Mouse (Mus musculus) embryonic facial prominence, embryonic 11.5 days (tissue): ENCODE results near the gene Stx8. TPM values are rescaled to one million over a fixed set of nuclear protein-coding genes. Genes with fewer than 3 reads are reported as not detected.

Source experiments
- ATAC-seq: fragments of 200-750 bp; cut with Nextera tagmentation; replicated peaks from 2 replicates; pipeline ENCODE4 v1.8.0; 2017; ENCODE audit warnings: low read depth; ENCODE audit not compliant: insufficient number of reproducible peaks, low FRiP score, low TSS enrichment
- DNase-seq: peaks from one replicate; pipeline ENCODE4 v3.0.0-alpha.2; 2015; ENCODE audit warnings: low spot score
- H3K27ac ChIP-seq: fragments of 300-500 bp; sonication (generic); replicated peaks from 2 replicates; pipeline ENCODE4 v1.5.1; 2014; ENCODE audit warnings: mild to moderate bottlenecking, low read depth, low read length, control low read depth
- H3K27me3 ChIP-seq: fragments of 300-500 bp; sonication (generic); 2 replicates; pipeline ENCODE4 v1.6.1; 2014; ENCODE audit warnings: mild to moderate bottlenecking, low read length, moderate library complexity, mixed read lengths; ENCODE audit not compliant: control insufficient read depth, insufficient read depth
- H3K36me3 ChIP-seq: fragments of 300-500 bp; sonication (generic); replicated peaks from 2 replicates; pipeline ENCODE4 v1.6.1; 2014; ENCODE audit warnings: low read depth, mild to moderate bottlenecking, low read length, moderate library complexity, mixed read lengths; ENCODE audit not compliant: control insufficient read depth, insufficient read depth
- H3K4me1 ChIP-seq: fragments of 300-500 bp; sonication (generic); 2 replicates; pipeline ENCODE4 v1.6.1; 2014; ENCODE audit warnings: low read length, mixed read lengths; ENCODE audit not compliant: control insufficient read depth, insufficient read depth
- H3K4me2 ChIP-seq: fragments of 300-500 bp; sonication (generic); 2 replicates; pipeline ENCODE4 v1.6.1; 2014; ENCODE audit warnings: low read depth, mild to moderate bottlenecking, control low read depth, low read length, moderate library complexity
- H3K4me3 ChIP-seq: fragments of 300-500 bp; sonication (generic); 2 replicates; pipeline ENCODE4 v1.5.1; 2014; ENCODE audit warnings: low read depth, low read length, control low read depth
- H3K9ac ChIP-seq: fragments of 300-500 bp; sonication (generic); replicated peaks from 2 replicates; pipeline ENCODE4 v1.6.1; 2014; ENCODE audit warnings: mild to moderate bottlenecking, control low read depth, low read length
- H3K9me3 ChIP-seq: fragments of 300-500 bp; sonication (generic); replicated peaks from 2 replicates; pipeline ENCODE4 v1.6.1; 2016; ENCODE audit warnings: mild to moderate bottlenecking, low read length, inconsistent platforms, mixed read lengths; ENCODE audit not compliant: control insufficient read depth
- WGBS: fragments of 180-500 bp; shearing (Covaris S2); extraction: QIAGEN DNeasy Blood & Tissue Kit; methylation state at CpG from one replicate; pipeline ENCODE4 v1.1.7; 2014; 5-methylcytosine and 5-hydroxymethylcytosine counted together
- polyA plus RNA-seq: library from polyadenylated mRNA; unstranded; fragments of >200 nt; fragmentation: Nextera tagmentation; extraction: Ambion mirVana; gene quantifications from 2 replicates; pipeline ENCODE4 v1.2.1, GENCODE M21; 2014

The Stx8 gene
- polyA plus RNA-seq, 1 experiment from 2014 or later, result 60.9 TPM

DNA sequence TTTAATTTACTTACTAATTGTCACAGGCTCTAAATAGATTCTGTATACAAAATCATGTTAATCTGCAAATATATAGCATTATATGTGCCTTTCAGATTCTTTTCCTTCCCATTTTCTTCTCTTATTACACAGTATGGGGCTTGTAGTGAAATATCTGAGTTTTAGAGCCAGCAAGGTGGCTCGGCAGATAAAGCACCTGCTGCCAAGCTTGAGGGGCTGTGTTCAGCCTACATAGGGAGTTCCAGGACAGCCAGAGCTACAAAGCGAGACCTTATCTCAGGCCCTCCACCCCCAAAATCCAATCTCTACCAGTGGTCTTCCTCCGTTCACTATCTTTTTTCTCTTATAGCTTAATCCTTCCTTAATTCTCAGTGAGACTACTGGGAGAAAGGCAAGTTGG is 140.1 kb downstream of the Stx8 start:
- H3K4me2 ChIP-seq, result no peak overlapping the region
- no peaks in the 10 kb centered on the region for H3K4me1 ChIP-seq
- H3K9me3 ChIP-seq, result no peaks in the 10 kb centered on the region
- no peaks in the 10 kb centered on the region for H3K27me3 ChIP-seq
- no peak overlapping the region for H3K9ac ChIP-seq
- no peak overlapping the region for H3K4me3 ChIP-seq
- H3K36me3 ChIP-seq, result no peaks in the 10 kb centered on the region
- ATAC-seq, result no peak
- WGBS, result 90% methylated on average over 3 of the region's 3 CpGs
- DNase-seq, result no peak
- H3K27ac ChIP-seq, result no peak overlapping the region

GRCm38 (mm10) chr11:68113454-68114100 is 147.6 kb downstream of the Stx8 start:
- Histone ChIP-seq H3K4me1 (no peaks in the 10 kb centered on the region; the same call in 1 of the 2 replicates), H3K4me3 (no peak overlapping the region), H3K9me3 (no peaks in the 10 kb centered on the region), H3K27me3 (no peaks in the 10 kb centered on the region), H3K27ac (no peak overlapping the region), H3K36me3 (no peaks in the 10 kb centered on the region), H3K9ac (no peak overlapping the region), H3K4me2 (no peak overlapping the region)
- DNase-seq, result no peak
- 47% methylated on average over 11 of the region's 11 CpGs for WGBS
- no peak for ATAC-seq

DNA sequence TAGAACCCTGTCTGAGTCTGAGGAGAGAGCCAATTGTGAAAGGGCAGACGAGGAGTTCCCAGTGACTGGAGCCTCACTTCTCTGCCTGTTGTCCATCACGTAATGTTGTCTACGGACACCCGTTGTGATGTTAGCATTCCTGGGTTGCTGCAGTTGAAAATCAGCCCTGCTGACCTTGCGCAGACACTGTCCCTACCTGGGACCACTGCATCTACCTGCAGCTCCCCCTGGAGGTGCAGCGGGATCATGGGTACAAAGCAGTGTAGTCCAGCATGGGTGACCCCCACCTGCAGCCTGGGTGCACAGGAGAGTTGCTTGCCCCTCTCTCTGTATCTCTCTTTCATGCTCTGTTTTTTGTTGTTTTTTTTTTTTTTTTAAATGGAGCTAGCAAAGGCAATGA is 148.2 kb downstream of the Stx8 start:
- Histone ChIP-seq H3K36me3 (no peaks in the 10 kb centered on the region), H3K4me2 (no peak overlapping the region), H3K27me3 (no peaks in the 10 kb centered on the region), H3K9ac (no peak overlapping the region), H3K4me3 (no peak overlapping the region), H3K27ac (no peak overlapping the region), H3K4me1 (no peaks in the 10 kb centered on the region; the same call in 1 of the 2 replicates), H3K9me3 (no peaks in the 10 kb centered on the region)
- ATAC-seq (no peak), DNase-seq (no peak)
- WGBS, result 19% methylated on average over 6 of the region's 6 CpGs

GRCm38 (mm10) chr11:68116157-68116556 is 150.2 kb downstream of the Stx8 start:
- ATAC-seq (no peak), DNase-seq (no peak)
- H3K36me3 ChIP-seq, result no peaks in the 10 kb centered on the region
- no peak overlapping the region for H3K4me2 ChIP-seq
- no peaks in the 10 kb centered on the region for H3K27me3 ChIP-seq
- no peaks in the 10 kb centered on the region for H3K9me3 ChIP-seq
- WGBS, result 63% methylated on average over 4 of the region's 4 CpGs
- peaks cover 2% of the 10 kb centered on the region; the same call in 1 of the 2 replicates for H3K4me1 ChIP-seq
- H3K4me3 ChIP-seq, result no peak overlapping the region
- H3K9ac ChIP-seq, result no peak overlapping the region
- H3K27ac ChIP-seq, result no peak overlapping the region

GRCm38 (mm10) chr11:68117878-68118660 is 152.1 kb downstream of the Stx8 start:
- Histone ChIP-seq H3K27me3 (no peaks in the 10 kb centered on the region), H3K4me1 (peaks cover 4% of the 10 kb centered on the region; the same call in 1 of the 2 replicates), H3K36me3 (no peaks in the 10 kb centered on the region), H3K9ac (no peak overlapping the region), H3K9me3 (no peaks in the 10 kb centered on the region), H3K4me3 (no peak overlapping the region), H3K4me2 (no peak overlapping the region), H3K27ac (no peak overlapping the region)
- DNase-seq, result no peak
- no peak for ATAC-seq
- 82% methylated on average over 10 of the region's 10 CpGs for WGBS

GRCm38 (mm10) chr11:68118679-68119078 is 152.7 kb downstream of the Stx8 start:
- Histone ChIP-seq H3K4me2 (no peak overlapping the region), H3K9me3 (no peaks in the 10 kb centered on the region), H3K9ac (no peak overlapping the region), H3K27me3 (no peaks in the 10 kb centered on the region), H3K4me3 (no peak overlapping the region), H3K36me3 (no peaks in the 10 kb centered on the region), H3K27ac (no peak overlapping the region), H3K4me1 (0 out of 2 replicates have a peak, but pooled peaks cover 4% of the 10 kb centered on the region)
- WGBS, result 83% methylated on average over 4 of the region's 4 CpGs
- DNase-seq (no peak), ATAC-seq (no peak)

DNA sequence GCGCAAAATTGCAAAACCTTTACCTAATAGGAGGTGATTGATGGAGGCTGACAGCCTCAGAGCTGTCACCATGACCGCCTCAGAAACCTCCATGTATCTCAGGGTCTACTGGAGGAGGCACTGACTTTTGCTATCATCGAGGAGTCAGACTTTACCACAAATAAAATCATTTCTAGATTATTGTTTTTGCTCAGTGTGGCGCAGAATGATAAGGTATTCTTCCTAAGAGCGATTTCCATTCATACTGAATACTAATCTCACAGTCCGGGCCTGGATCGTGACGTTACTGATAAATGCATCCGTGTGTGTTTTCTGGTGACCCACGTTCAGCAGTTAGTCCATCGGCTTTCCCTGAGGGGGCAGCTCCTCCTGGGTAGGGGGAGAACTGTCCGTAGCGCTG is 153.1 kb downstream of the Stx8 start:
- Histone ChIP-seq H3K36me3 (no peaks in the 10 kb centered on the region), H3K27me3 (no peaks in the 10 kb centered on the region), H3K9ac (no peak overlapping the region), H3K4me2 (no peak overlapping the region), H3K9me3 (no peaks in the 10 kb centered on the region), H3K4me1 (0 out of 2 replicates have a peak, but pooled peaks cover 4% of the 10 kb centered on the region), H3K4me3 (no peak overlapping the region), H3K27ac (no peak overlapping the region)
- DNase-seq (no peak), ATAC-seq (no peak)
- 89% methylated on average over 13 of the region's 13 CpGs for WGBS

DNA sequence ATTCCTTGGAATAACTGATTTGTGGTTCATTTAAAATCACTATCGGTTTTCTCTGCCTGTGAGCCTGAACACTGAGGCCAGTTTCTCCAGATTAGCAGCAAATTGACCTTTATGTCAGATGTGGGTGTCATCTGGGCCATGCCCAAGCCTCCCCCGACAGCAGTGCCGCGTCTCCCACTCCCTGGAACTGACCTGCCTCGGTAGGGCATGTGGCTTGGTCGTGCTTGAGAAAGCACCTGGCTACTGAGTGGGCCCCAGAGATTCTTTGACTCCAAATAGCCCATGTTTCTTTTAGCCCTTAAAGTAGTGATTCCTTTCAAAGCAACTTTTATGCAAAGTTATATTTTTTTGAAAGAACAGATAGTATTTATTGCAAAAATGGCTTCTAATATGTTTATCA is 155.3 kb downstream of the Stx8 start:
- H3K27ac ChIP-seq, result no peak overlapping the region
- no peak overlapping the region for H3K9ac ChIP-seq
- H3K9me3 ChIP-seq, result no peaks in the 10 kb centered on the region
- no peaks in the 10 kb centered on the region for H3K36me3 ChIP-seq
- ATAC-seq, result no peak
- no peak overlapping the region for H3K4me3 ChIP-seq
- no peaks in the 10 kb centered on the region for H3K27me3 ChIP-seq
- 18% methylated on average over 6 of the region's 6 CpGs for WGBS
- DNase-seq, result no peak
- 0 out of 2 replicates have a peak, but pooled peaks cover 4% of the 10 kb centered on the region for H3K4me1 ChIP-seq
- no peak overlapping the region for H3K4me2 ChIP-seq
